Mouse (Mus musculus) liver, embryonic 16.5 days (tissue): ENCODE results near the gene Abca7. TPM values are rescaled to one million over a fixed set of nuclear protein-coding genes. Genes with fewer than 3 reads are reported as not detected.

Experiments used
- ATAC-seq: fragments of 200-750 bp; cut with Nextera tagmentation; 2 replicates; pipeline ENCODE4 v1.8.0; 2017; ENCODE audit warnings: low read depth, mild to moderate bottlenecking, moderate number of reproducible peaks, moderate library complexity
- H3K27ac ChIP-seq: fragments of 300-500 bp; sonication (generic); 2 replicates; pipeline ENCODE4 v1.5.1; 2014; ENCODE audit warnings: mild to moderate bottlenecking, low read length
- H3K27me3 ChIP-seq: fragments of 300-500 bp; sonication (generic); 2 replicates; pipeline ENCODE4 v1.6.1; 2014; ENCODE audit warnings: low read depth, low read length, mixed read lengths; ENCODE audit not compliant: control insufficient read depth, insufficient read depth
- H3K36me3 ChIP-seq: fragments of 300-500 bp; sonication (generic); 2 replicates; pipeline ENCODE4 v1.6.1; 2014; ENCODE audit warnings: mild to moderate bottlenecking; ENCODE audit not compliant: control insufficient read depth, insufficient read depth
- H3K4me1 ChIP-seq: fragments of 300-500 bp; sonication (generic); 2 replicates; pipeline ENCODE4 v1.6.1; 2014; ENCODE audit warnings: low read depth, low read length, mixed read lengths; ENCODE audit not compliant: control insufficient read depth
- H3K4me2 ChIP-seq: fragments of 300-500 bp; sonication (generic); 2 replicates; pipeline ENCODE4 v1.6.1; 2014; ENCODE audit warnings: low read depth, low read length, mixed read lengths
- H3K4me3 ChIP-seq: fragments of 300-500 bp; sonication (generic); 2 replicates; pipeline ENCODE4 v1.5.1; 2014; ENCODE audit warnings: low read depth, mild to moderate bottlenecking, low read length
- H3K9ac ChIP-seq: fragments of 300-500 bp; sonication (generic); 2 replicates; pipeline ENCODE4 v1.6.1; 2014; ENCODE audit warnings: low read depth, low read length
- H3K9me3 ChIP-seq: fragments of 300-500 bp; sonication (generic); replicated peaks from 2 replicates; pipeline ENCODE4 v1.6.1; 2016; ENCODE audit warnings: low read length; ENCODE audit not compliant: control insufficient read depth
- WGBS: fragments of 180-500 bp; shearing (Covaris S2); extraction: QIAGEN DNeasy Blood & Tissue Kit; methylation state at CpG from one replicate; pipeline ENCODE4 v1.1.7; 2014; ENCODE audit not compliant: insufficient replicate concordance; 5-methylcytosine and 5-hydroxymethylcytosine counted together
- polyA plus RNA-seq: library from polyadenylated mRNA; unstranded; fragments of >200 nt; fragmentation: Nextera tagmentation; extraction: Ambion mirVana; gene quantifications from 2 replicates; pipeline ENCODE4 v1.2.1, GENCODE M21; 2015

Abca7 gene
- polyA plus RNA-seq, 1 experiment from 2014 or later = 9.0 TPM

DNA sequence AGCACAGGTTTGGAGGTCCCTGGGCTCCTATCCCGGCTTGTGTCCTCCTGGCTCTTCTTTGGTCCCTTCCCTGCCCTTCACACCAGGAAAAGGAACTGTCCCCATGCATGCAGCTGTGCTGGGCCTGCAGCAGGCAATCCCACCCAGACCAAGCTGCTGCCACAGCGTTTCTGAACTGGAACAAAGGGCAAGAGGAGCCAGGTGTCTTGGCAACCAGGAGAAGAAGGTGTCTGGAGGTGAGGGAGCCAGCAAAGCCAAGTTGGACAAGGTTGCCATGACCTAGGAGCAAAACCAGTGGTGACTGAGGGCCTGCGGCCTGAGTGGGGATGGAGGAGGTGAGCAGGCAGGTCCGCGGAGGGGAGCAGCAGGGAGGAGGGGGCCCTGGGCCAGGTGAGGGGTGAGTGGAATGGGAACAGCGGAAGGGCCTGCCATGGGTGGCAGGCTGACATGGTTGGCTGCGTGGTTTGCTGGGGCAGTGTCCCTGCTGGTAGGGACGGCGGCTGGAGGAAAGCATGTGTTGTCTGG, 50.8 kb downstream of the Abca7 start, which contains the start of gene Gpx4:
Gpx4 (plus strand) TSS at position 126 of the 525 bp plus-strand sequence.
- no peak within 1 kb of the TSS for H3K4me2 ChIP-seq
- H3K4me1 ChIP-seq = peaks cover 28% of the 10 kb centered on the region
- no peak for ATAC-seq
- no peaks in the 10 kb centered on the region for H3K9me3 ChIP-seq
- WGBS = 76% methylated on average over 9 of the region's 9 CpGs
- no peak within 1 kb of the TSS for H3K9ac ChIP-seq
- H3K27ac ChIP-seq = no peak within 1 kb of the TSS
- H3K4me3 ChIP-seq = no peak within 1 kb of the TSS
- H3K27me3 ChIP-seq = no peaks in the 10 kb centered on the region
- no peaks in the 10 kb centered on the region for H3K36me3 ChIP-seq

DNA sequence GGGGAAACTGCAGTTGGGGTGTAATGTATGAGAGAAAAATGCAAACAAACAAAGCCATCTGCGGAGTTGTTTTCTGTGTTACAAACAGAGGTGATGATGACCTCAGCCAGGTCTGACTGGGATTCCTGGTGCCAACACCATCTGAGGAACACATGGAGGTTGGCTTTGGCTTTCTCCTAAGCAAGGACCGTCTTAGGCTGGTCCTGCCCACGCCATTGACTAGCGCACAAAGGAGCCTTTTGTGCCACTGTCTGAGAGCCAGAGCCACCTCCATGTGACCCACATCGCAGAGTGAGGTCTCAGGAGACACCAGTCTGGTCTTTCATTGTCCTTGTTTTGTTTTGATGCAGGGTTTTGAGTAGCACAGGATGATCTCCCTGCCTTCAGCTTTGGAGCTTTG, 52.1 kb downstream of the Abca7 start:
- Histone ChIP-seq H3K27me3 (no peaks in the 10 kb centered on the region), H3K9me3 (no peaks in the 10 kb centered on the region), H3K9ac (no peak overlapping the region), H3K4me3 (no peak overlapping the region), H3K27ac (no peak overlapping the region), H3K36me3 (no peaks in the 10 kb centered on the region), H3K4me1 (peaks cover 39% of the 10 kb centered on the region), H3K4me2 (no peak overlapping the region)
- ATAC-seq = no peak
- 65% methylated on average over 5 of the region's 5 CpGs for WGBS

DNA sequence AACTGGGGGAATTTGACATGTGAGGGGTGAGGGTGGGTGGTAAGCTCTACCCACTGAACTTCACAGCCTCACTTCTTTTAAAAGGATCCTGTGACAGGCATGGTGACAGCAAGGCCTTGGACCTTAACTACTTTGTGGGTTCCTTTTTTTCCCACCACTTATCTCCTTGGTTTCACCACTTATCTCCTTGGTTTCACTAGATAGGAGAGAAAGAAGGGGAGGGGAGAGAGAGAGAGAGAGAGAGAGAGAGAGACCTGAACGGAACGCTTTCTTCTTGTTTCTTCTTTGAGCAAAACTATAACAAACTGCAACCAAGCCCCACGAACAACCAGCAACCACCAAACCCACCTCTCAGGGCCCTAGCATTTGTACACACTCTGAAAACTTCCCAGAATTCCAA, 52.5 kb downstream of the Abca7 start:
- no peak for ATAC-seq
- 22% methylated on average over 3 of the region's 3 CpGs for WGBS
- no peak overlapping the region for H3K4me2 ChIP-seq
- H3K27me3 ChIP-seq = no peaks in the 10 kb centered on the region
- peaks cover 39% of the 10 kb centered on the region for H3K4me1 ChIP-seq
- H3K9me3 ChIP-seq = no peaks in the 10 kb centered on the region
- no peak overlapping the region for H3K4me3 ChIP-seq
- H3K9ac ChIP-seq = no peak overlapping the region
- no peak overlapping the region for H3K27ac ChIP-seq
- no peaks in the 10 kb centered on the region for H3K36me3 ChIP-seq

DNA sequence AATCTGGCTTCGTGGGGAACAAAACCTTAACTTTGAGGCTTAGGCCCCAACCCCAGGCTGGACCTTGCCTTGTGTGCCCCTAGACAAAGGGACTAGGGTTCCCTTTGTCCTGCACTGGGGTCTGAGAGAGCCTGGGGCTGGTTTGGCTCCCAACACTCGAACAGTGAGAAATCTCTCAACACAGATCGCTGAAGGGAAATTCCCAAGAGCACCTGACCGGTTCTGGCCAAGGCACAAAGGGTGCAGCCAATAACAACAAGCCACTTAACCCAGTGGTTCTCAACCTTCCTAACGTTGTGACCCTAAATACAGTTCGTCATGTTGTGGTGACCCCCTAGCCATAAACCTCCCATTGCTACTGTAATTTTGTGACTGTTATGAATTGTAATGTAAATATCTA, 54.0 kb downstream of the Abca7 start:
- no peak overlapping the region for H3K4me2 ChIP-seq
- no peak overlapping the region for H3K4me3 ChIP-seq
- no peaks in the 10 kb centered on the region for H3K9me3 ChIP-seq
- H3K4me1 ChIP-seq = peaks cover 48% of the 10 kb centered on the region
- WGBS = 63% methylated on average over 6 of the region's 6 CpGs
- H3K27me3 ChIP-seq = no peaks in the 10 kb centered on the region
- H3K27ac ChIP-seq = peak overlapping the region; percentile 36; the same call in 1 of the 2 replicates
- H3K9ac ChIP-seq = no peak overlapping the region; the same call in 1 of the 2 replicates
- ATAC-seq = no peak
- H3K36me3 ChIP-seq = peaks cover under 1% of the 10 kb centered on the region; the same call in 1 of the 2 replicates

DNA sequence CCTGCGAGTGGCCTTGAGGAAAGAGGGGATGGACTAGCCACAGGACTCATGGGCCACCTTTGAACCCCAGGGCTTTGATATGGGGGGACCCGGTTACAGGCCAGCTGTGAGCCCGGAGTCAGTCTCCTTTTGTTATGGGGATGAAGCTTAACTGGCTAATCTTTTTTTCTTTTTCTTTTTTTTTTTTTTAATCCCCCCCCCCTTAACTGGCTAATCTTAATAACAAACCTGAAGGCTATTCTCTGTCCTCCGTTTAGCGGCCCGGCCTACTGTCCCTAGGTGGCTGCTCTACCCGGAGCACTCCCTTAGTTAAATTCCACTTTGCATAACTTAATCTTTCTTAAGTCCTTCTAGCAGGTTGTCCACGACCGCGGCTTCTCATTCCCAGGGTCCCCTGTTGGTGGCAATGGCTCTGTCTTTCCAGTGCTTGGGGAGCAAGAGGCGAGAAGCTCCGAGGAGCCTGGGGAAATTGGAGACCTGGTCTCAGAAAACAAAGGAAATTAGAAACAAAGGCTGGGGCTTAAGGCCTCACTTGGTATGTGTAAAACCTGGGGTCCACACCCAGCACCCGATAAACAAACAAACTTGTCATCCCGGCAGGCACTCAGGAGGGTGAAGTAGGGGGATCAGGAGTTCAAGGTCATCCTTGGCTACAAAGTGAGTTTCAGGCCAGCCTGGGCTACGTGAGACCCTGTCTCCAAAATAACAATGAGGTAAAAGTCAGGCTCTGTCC, 54.8 kb downstream of the Abca7 start:
- Histone ChIP-seq H3K9me3 (no peaks in the 10 kb centered on the region), H3K4me1 (peaks cover 54% of the 10 kb centered on the region), H3K27ac (peak overlapping the region; percentile 89), H3K4me3 (no peak overlapping the region), H3K27me3 (no peaks in the 10 kb centered on the region), H3K4me2 (no peak overlapping the region), H3K36me3 (peaks cover 7% of the 10 kb centered on the region), H3K9ac (peak overlapping the region; percentile 16)
- WGBS = 45% methylated on average over 15 of the region's 15 CpGs
- ATAC-seq = no peak

DNA sequence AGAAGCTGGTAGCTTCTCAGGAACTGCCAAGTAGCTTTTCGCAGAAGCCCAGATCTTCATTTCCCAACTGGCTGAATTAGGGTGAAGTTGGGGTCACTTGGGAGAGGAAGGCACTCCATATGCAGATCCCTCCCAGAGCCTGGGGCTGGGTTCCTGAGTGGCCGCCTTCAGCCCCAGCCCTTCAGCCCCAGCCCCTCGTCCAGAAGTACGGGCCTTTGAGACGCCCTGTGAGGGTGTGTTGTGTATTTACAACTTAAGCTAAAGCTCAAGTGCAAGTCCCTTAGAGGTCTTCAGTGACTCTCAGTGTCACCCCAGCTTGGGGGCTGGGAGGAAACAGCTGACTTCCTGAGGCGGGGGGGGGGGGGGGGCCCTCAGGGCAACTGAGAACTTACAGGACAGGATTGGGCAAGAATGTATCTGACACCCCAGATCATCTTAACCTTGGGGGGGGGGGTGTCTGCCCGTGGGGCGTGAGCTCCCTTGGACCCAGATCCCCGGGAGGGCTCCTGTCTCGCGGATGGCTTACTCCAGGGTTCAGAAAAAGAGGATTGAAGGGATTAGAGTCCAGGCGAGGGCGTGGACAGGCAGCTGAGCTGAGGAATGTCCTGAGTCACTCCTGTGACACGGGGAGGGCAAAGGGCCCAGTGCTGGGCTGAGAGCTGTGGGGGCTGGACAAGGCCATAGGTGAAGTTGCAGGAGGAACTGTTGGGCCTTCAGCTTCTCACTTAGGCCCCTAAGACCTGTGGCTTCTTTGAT, 55.5 kb downstream of the Abca7 start:
- no peaks in the 10 kb centered on the region for H3K27me3 ChIP-seq
- H3K9ac ChIP-seq = peak overlapping the region; percentile 52
- peaks cover 13% of the 10 kb centered on the region for H3K36me3 ChIP-seq
- no peak overlapping the region; the same call in 1 of the 2 replicates for H3K4me3 ChIP-seq
- H3K9me3 ChIP-seq = no peaks in the 10 kb centered on the region
- peaks cover 54% of the 10 kb centered on the region for H3K4me1 ChIP-seq
- 32% methylated on average over 14 of the region's 14 CpGs for WGBS
- H3K4me2 ChIP-seq = peak overlapping the region; percentile 28; the same call in 1 of the 2 replicates
- H3K27ac ChIP-seq = peak overlapping the region; percentile 89
- no peak for ATAC-seq

DNA sequence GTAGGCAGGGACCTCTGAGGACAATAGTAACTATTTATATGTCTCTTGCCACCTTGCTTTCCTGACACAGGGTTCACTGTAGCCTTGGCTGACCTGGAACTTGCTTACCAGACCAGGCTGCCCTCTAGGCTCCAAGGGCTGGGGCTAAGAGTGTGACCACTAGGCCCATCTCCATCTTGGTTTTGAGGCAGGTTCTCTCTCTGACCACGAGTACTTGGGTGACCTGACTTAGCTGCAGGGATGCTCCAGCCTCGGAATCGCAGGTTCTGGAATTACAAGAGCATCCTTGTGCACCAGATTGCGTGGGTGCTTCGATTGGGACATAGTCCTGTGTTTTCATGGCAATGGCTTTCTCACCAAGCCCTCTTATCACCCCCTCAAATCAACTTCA, 56.1 kb downstream of the Abca7 start:
- Histone ChIP-seq H3K36me3 (peaks cover 19% of the 10 kb centered on the region), H3K9ac (peak overlapping the region; percentile 52; the same call in 1 of the 2 replicates), H3K4me2 (peak overlapping the region; percentile 28; the same call in 1 of the 2 replicates), H3K9me3 (no peaks in the 10 kb centered on the region), H3K27ac (peak overlapping the region; percentile 89), H3K4me1 (peaks cover 54% of the 10 kb centered on the region), H3K4me3 (no peak overlapping the region; the same call in 1 of the 2 replicates), H3K27me3 (no peaks in the 10 kb centered on the region)
- ATAC-seq = no peak
- 77% methylated on average over 5 of the region's 5 CpGs for WGBS

DNA sequence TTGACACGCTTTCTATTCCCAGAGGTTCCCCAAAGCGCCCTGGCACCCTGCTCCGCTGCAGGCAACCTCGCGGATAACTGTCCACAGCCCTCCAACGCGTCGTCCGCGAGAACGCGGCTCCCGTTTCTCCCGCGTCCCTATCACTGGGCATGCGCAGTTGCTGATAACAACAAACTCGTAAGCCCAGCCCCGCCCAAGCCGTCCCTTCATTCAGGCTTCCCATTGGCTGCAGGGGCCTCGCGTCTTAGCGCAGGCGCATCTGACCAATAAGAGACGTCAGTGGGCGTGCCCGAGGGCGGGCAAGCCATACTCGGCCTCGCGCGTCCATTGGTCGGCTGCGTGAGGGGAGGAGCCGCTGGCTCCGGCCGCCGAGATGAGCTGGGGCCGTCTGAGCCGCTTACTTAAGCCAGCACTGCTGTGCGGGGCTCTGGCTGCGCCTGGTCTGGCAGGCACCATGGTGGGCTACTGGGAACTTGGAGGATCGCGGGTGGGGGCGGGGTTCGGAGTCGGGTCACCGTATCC, 57.0 kb downstream of the Abca7 start:
- Histone ChIP-seq H3K9ac (peak overlapping the region; percentile 99), H3K9me3 (no peaks in the 10 kb centered on the region), H3K27ac (peak overlapping the region; percentile 98), H3K4me1 (peaks cover 54% of the 10 kb centered on the region), H3K27me3 (no peaks in the 10 kb centered on the region), H3K4me2 (peak overlapping the region; percentile 90), H3K4me3 (peak overlapping the region; percentile 94), H3K36me3 (peaks cover 28% of the 10 kb centered on the region)
- WGBS = under 1% methylated on average over 47 of the region's 47 CpGs
- peak; percentile 93 for ATAC-seq
